9 mouse cellular contexts compared by ENCODE assay signal in genomic region chr3:37687158-37687980, GRCm38 (mm10). TPM values are rescaled to one million over a fixed set of nuclear protein-coding genes. Genes with fewer than 3 reads are reported as not detected.
DNase-seq lines count a peak whose midpoint lies in the region; ATAC-seq and TF ChIP-seq lines count a peak whose summit lies in the region.
"Had no signal": no experiment of that assay in that cellular context is flagged by ENCODE, and none has a peak within 500 bp of the region (broad histone marks: within the 10 kb centered on the region; RNA-seq: fewer than 3 reads in every experiment).

No protein-coding gene starts in this region.

- peak; percentile 60 for ATAC-seq in embryonic facial prominence, embryonic 15.5 days (ENCODE audit: insufficient number of reproducible peaks, low FRiP score, low TSS enrichment, low read depth)
- no peak for ATAC-seq in monocyte, adult 5-6 weeks (replicated peaks; ENCODE audit: insufficient number of reproducible peaks, low FRiP score, low TSS enrichment, poor library complexity, severe bottlenecking)

- intact Hi-C loops in left cerebral cortex, postnatal 4 days (cut with DNase I) = no loop called here

- H3K27me3 ChIP-seq in embryonic facial prominence, embryonic 15.5 days = no peaks in the 10 kb centered on the region
- H3K27me3 ChIP-seq in heart, embryonic 10.5 days (ENCODE audit: insufficient read depth, poor library complexity, severe bottlenecking) = peaks cover 24% of the 10 kb centered on the region; the same call in 1 of the 2 replicates
- peaks cover 55% of the 10 kb centered on the region for H3K27me3 ChIP-seq in midbrain, embryonic 10.5 days (ENCODE audit: low read depth, poor library complexity, severe bottlenecking)
- no peaks in the 10 kb centered on the region for H3K27me3 ChIP-seq in small intestine, adult 2 months (ENCODE audit: control insufficient read depth, insufficient read depth, low read length)

- H3K9me3 ChIP-seq in embryonic facial prominence, embryonic 15.5 days (replicated peaks) = no peaks in the 10 kb centered on the region
- H3K9me3 ChIP-seq in heart, embryonic 10.5 days = no peaks in the 10 kb centered on the region
- no peaks in the 10 kb centered on the region for H3K9me3 ChIP-seq in midbrain, embryonic 10.5 days (replicated peaks)

- no peak overlapping the region for H3K9ac ChIP-seq in embryonic facial prominence, embryonic 15.5 days

- TF ChIP-seq CTCF in small intestine, adult 2 months (IDR thresholded peaks at IDR 0.05; ENCODE audit: extremely low read depth, insufficient read length, insufficient replicate concordance, low read depth, low read length) = no peak

- no peak; the same call in 1 of the 2 replicates for TF ChIP-seq POLR2A in small intestine, adult 2 months (IDR thresholded peaks at IDR 0.05; ENCODE audit: low read depth, low read length)

- peak; percentile 60 to 67 for DNase-seq in adrenal gland, postnatal 36 days
- no peak for DNase-seq in heart, embryonic 10.5 days (ENCODE audit: low spot score)
- peak; percentile 67 to 73 for DNase-seq in kidney, adult 8-10 months
- DNase-seq in left cerebral cortex, postnatal 4 days = peak; percentile 20
- DNase-seq in midbrain, embryonic 10.5 days (ENCODE audit: low spot score) = peak; percentile 37

- H3K4me3 ChIP-seq in embryonic facial prominence, embryonic 15.5 days (replicated peaks) = peak overlapping the region; percentile 33
- H3K4me3 ChIP-seq in heart, embryonic 10.5 days = peak overlapping the region; percentile 49
- peak overlapping the region; percentile 40 for H3K4me3 ChIP-seq in midbrain, embryonic 10.5 days
- peak overlapping the region; percentile 59 for H3K4me3 ChIP-seq in small intestine, adult 2 months (ENCODE audit: low read depth, low read length)

- WGBS in embryonic facial prominence, embryonic 15.5 days = 16% methylated on average over 28 of the region's 28 CpGs
- WGBS in heart, embryonic 10.5 days = 20% methylated on average over 28 of the region's 28 CpGs
- WGBS in midbrain, embryonic 10.5 days = 35% methylated on average over 28 of the region's 28 CpGs
- 13% methylated on average over 28 of the region's 28 CpGs for WGBS in small intestine, adult 2 months

- H3K27ac ChIP-seq in embryonic facial prominence, embryonic 15.5 days (replicated peaks) = peak overlapping the region; percentile 52
- peak overlapping the region; percentile 75 for H3K27ac ChIP-seq in heart, embryonic 10.5 days
- peak overlapping the region; percentile 47 for H3K27ac ChIP-seq in midbrain, embryonic 10.5 days (replicated peaks)
- peak overlapping the region; percentile 18; the same call in 1 of the 2 replicates for H3K27ac ChIP-seq in small intestine, adult 2 months (ENCODE audit: insufficient read depth, low read depth, low read length)
- H3K27ac ChIP-seq: macrophage had no signal

- peak overlapping the region; percentile 61 for H3K4me2 ChIP-seq in embryonic facial prominence, embryonic 15.5 days (replicated peaks)

- H3K36me3 ChIP-seq in embryonic facial prominence, embryonic 15.5 days = no peaks in the 10 kb centered on the region
- H3K36me3 ChIP-seq in heart, embryonic 10.5 days = no peaks in the 10 kb centered on the region
- H3K36me3 ChIP-seq in midbrain, embryonic 10.5 days = no peaks in the 10 kb centered on the region
- H3K36me3 ChIP-seq in small intestine, adult 2 months (ENCODE audit: control insufficient read depth, insufficient read depth, low read length) = no peaks in the 10 kb centered on the region

- H3K4me1 ChIP-seq in embryonic facial prominence, embryonic 15.5 days = peaks cover 16% of the 10 kb centered on the region
- peaks cover 18% of the 10 kb centered on the region; the same call in 1 of the 2 replicates for H3K4me1 ChIP-seq in heart, embryonic 10.5 days
- H3K4me1 ChIP-seq in midbrain, embryonic 10.5 days = peaks cover 27% of the 10 kb centered on the region
- peaks cover 16% of the 10 kb centered on the region for H3K4me1 ChIP-seq in small intestine, adult 2 months (ENCODE audit: control insufficient read depth, insufficient read depth, insufficient read length, low read length)

RNA-seq across cellular contexts. Expression of gene Gm5148, which starts 36.9 kb away (rescaled TPM):
- total RNA-seq in adrenal gland, postnatal 36 days (2021) = under 1 TPM in 1 of 2 experiments, not detected in 1; 0.36 TPM
- 5.4 and 6.8 TPM in 2 replicates for polyA plus RNA-seq in embryonic facial prominence, embryonic 15.5 days (2015; fragmentation: Nextera tagmentation; extraction: Ambion mirVana)
- polyA plus RNA-seq in heart, embryonic 10.5 days (2016; fragmentation: Nextera tagmentation; extraction: Ambion mirVana) = 2.0 and 2.5 TPM in 2 replicates
- 1 to 10 TPM; 1.5 to 2.8 TPM for total RNA-seq in left cerebral cortex, postnatal 4 days (2021)
- polyA plus RNA-seq in midbrain, embryonic 10.5 days (2016; fragmentation: Nextera tagmentation; extraction: Ambion mirVana) = 2.6 and 2.9 TPM in 2 replicates
- 0.86 and 1.7 TPM in 2 replicates for polyA plus RNA-seq in small intestine, adult 2 months (2012; rRNA removed)
- 24.7 to 61.8 TPM (median 41.2 TPM) in 3 replicates for total RNA-seq in monocyte, adult 5-6 weeks (2017)

RNA-seq across cellular contexts. Expression of gene Spry1, which starts 47.6 kb away (rescaled TPM):
- total RNA-seq in adrenal gland, postnatal 36 days (2021) = 10 to 100 TPM; 25.1 to 31.4 TPM
- 17.0 and 18.7 TPM in 2 replicates for polyA plus RNA-seq in embryonic facial prominence, embryonic 15.5 days (2015; fragmentation: Nextera tagmentation; extraction: Ambion mirVana)
- polyA plus RNA-seq in heart, embryonic 10.5 days (2016; fragmentation: Nextera tagmentation; extraction: Ambion mirVana) = 5.3 and 8.1 TPM in 2 replicates
- total RNA-seq in left cerebral cortex, postnatal 4 days (2021) = 10 to 100 TPM; 15.2 to 15.6 TPM
- 18.2 and 19.6 TPM in 2 replicates for polyA plus RNA-seq in midbrain, embryonic 10.5 days (2016; fragmentation: Nextera tagmentation; extraction: Ambion mirVana)
- 7.1 and 17.5 TPM in 2 replicates for polyA plus RNA-seq in small intestine, adult 2 months (2012; rRNA removed)
- 0.48 to 0.96 TPM in 2 of 3 replicates, not detected in the other for total RNA-seq in monocyte, adult 5-6 weeks (2017)

Comparison
In these comparisons a context has a peak if more than half of its experiments do, and no peak if none do; other contexts are left out.
1. H3K27ac ChIP-seq: peak in every context shown above with its lines; median percentile 75 in heart, embryonic 10.5 days; 52 in embryonic facial prominence, embryonic 15.5 days; 47 in midbrain, embryonic 10.5 days; 18 in small intestine, adult 2 months.